Mouse (Mus musculus) megakaryocyte-erythroid progenitor cell, adult 5-6 weeks (primary cell): ENCODE measurements around the gene Cyb5b. TPM values are rescaled to one million over a fixed set of nuclear protein-coding genes. Genes with fewer than 3 reads are reported as not detected.
"Not testable (repeated sequence)": the region's sequence is repeated elsewhere in the genome, so short reads cannot be mapped to it uniquely, and the experiment has no call there.

Source experiments
- ATAC-seq: replicated peaks from 2 replicates; pipeline ENCODE4 v1.8.0; 2016; ENCODE audit warnings: mild to moderate bottlenecking, inconsistent platforms; ENCODE audit not compliant: severe bottlenecking, poor library complexity, low FRiP score, low TSS enrichment
- total RNA-seq, 2 experiments: library from RNA; stranded (forward) in 1 of 2; stranded (reverse) in 1 of 2; fragments of 200-1000, 215-1000 nt in 1 of 2; fragments of >200 nt in 1 of 2; fragmentation: Nextera tagmentation in 1 of 2; gene quantifications; 2 replicates each; pipeline ENCODE4 v1.2.3; 2014 to 2017

Cyb5b gene
- total RNA-seq (2014; fragmentation: Nextera tagmentation), result 34.9 and 35.4 TPM in 2 replicates
- total RNA-seq (2017), result 39.3 and 46.4 TPM in 2 replicates

GRCm38 (mm10) chr8:107150404-107151157, at the start of gene Cyb5b:
TSS of gene Cyb5b (plus strand) at chr8:107150640.
- peak; percentile 94 for ATAC-seq

- peak; percentile 87 for ATAC-seq
These were observed 45.9 kb upstream of the Cyb5b start for GRCm38 (mm10) chr8:107104547-107104946.

GRCm38 (mm10) chr8:107108089-107108488, 42.4 kb upstream of the Cyb5b start:
- ATAC-seq, result not testable (repeated sequence)

- ATAC-seq, result no peak
These were observed 41.3 kb upstream of the Cyb5b start for GRCm38 (mm10) chr8:107108978-107109720.

GRCm38 (mm10) chr8:107109816-107110435, 40.5 kb upstream of the Cyb5b start:
- ATAC-seq, result 0 out of 2 replicates have a peak, but pooled peaks have one; percentile 13

- ATAC-seq, result no peak
These were observed 39.7 kb upstream of the Cyb5b start for GRCm38 (mm10) chr8:107110629-107111330.

- no peak for ATAC-seq
These were observed 38.9 kb upstream of the Cyb5b start for GRCm38 (mm10) chr8:107111340-107112105.

GRCm38 (mm10) chr8:107113209-107113608, 37.2 kb upstream of the Cyb5b start:
- ATAC-seq, result no peak

GRCm38 (mm10) chr8:107114150-107115007, 36.1 kb upstream of the Cyb5b start:
- ATAC-seq, result peak; percentile 36

GRCm38 (mm10) chr8:107115008-107115320, 35.5 kb upstream of the Cyb5b start:
- ATAC-seq, result no peak

GRCm38 (mm10) chr8:107116023-107116422, 34.4 kb upstream of the Cyb5b start:
- ATAC-seq, result peak; percentile 75

- ATAC-seq, result no peak
These were observed 33.4 kb upstream of the Cyb5b start for GRCm38 (mm10) chr8:107117019-107117418.

- ATAC-seq, result no peak
These were observed 31.6 kb upstream of the Cyb5b start for GRCm38 (mm10) chr8:107118803-107119233.

- no peak for ATAC-seq
These were observed 31.0 kb upstream of the Cyb5b start for GRCm38 (mm10) chr8:107119412-107119811.

GRCm38 (mm10) chr8:107120806-107121205, 29.6 kb upstream of the Cyb5b start:
- no peak for ATAC-seq

- ATAC-seq, result no peak
These were observed 28.7 kb upstream of the Cyb5b start for GRCm38 (mm10) chr8:107121681-107122291.

- ATAC-seq, result no peak
These were observed 27.3 kb upstream of the Cyb5b start for GRCm38 (mm10) chr8:107123063-107123614.
